Mouse (Mus musculus): ENCODE results near the gene Gm6525. TPM values are rescaled to one million over a fixed set of nuclear protein-coding genes. Genes with fewer than 3 reads are reported as not detected.

The Gm6525 gene
- total and polyA plus RNA-seq, 3 experiments: 0.17 to 0.71 (median 0.31) TPM

GRCm38 (mm10) chr3:84177834-84178233 lies 3.9 kb downstream of the Gm6525 start:
- no peak overlapping the region for H3K4me3 ChIP-seq (replicated peaks in 1 of 3; ENCODE audit: low read depth in 2 of 3, low read length in 2 of 3, poor library complexity in 1 of 3)
- H3K27me3 ChIP-seq (replicated peaks): no peaks in the 10 kb centered on the region
- H3K79me2 ChIP-seq (replicated peaks; ENCODE audit: control insufficient read depth, extremely low read depth, insufficient read depth, poor library complexity, severe bottlenecking): no peaks in the 10 kb centered on the region
- H3K4me1 ChIP-seq (ENCODE audit: control insufficient read depth in 1 of 2, insufficient read depth in 2 of 2): peaks cover 2 to 15% of the 10 kb centered on the region in 2 experiments
- peaks cover 0 to 2% of the 10 kb centered on the region in 2 experiments for H3K36me3 ChIP-seq (replicated peaks in 1 of 2; ENCODE audit: control insufficient read depth in 1 of 2, insufficient read depth in 1 of 2, low read length in 1 of 2)
- no peak overlapping the region for H3K27ac ChIP-seq (ENCODE audit: insufficient read depth, low read depth)
- H3K9me3 ChIP-seq (replicated peaks; ENCODE audit: low read length): no peaks in the 10 kb centered on the region
- H3K9ac ChIP-seq (ENCODE audit: insufficient read depth, low read depth): no peak overlapping the region
- DNase-seq (ENCODE audit: extremely low read depth): no peak
- dilution Hi-C loops (cut with MboI; ENCODE audit: extremely low pct_ligation_motif_present, extremely low pct_unique_long_range_greater_than_20kb, low sequenced_read_pairs): no loop called here
- in situ Hi-C loops (cut with MboI; ENCODE audit: low pct_ligation_motif_present, low pct_unique_long_range_greater_than_20kb, low sequenced_read_pairs): no loop called here
- TF ChIP-seq ETS1 (conservative IDR thresholded peaks at IDR 0.05; ENCODE audit: low read depth, low read length): no peak
- no peak for TF ChIP-seq POLR2AphosphoS2 (IDR thresholded peaks at IDR 0.05; ENCODE audit: low read depth, low read length)
- no peak for TF ChIP-seq MEF2A (IDR thresholded peaks at IDR 0.05; ENCODE audit: borderline replicate concordance, low read depth, low read length)
- no peak for TF ChIP-seq CTCF (conservative IDR thresholded peaks at IDR 0.05 in 1 of 2, IDR thresholded peaks at IDR 0.05 in 1 of 2; ENCODE audit: low read depth in 2 of 2, low read length in 2 of 2)
- no peak for TF ChIP-seq ZNF384 (IDR thresholded peaks at IDR 0.05; ENCODE audit: low read depth, low read length)
- TF ChIP-seq USF1 (IDR thresholded peaks at IDR 0.05; ENCODE audit: low read depth, low read length): no peak
- TF ChIP-seq GABPA (IDR thresholded peaks at IDR 0.05; ENCODE audit: insufficient replicate concordance, low read depth, low read length): no peak
- no peak overlapping the region for H3K4me2 ChIP-seq (ENCODE audit: insufficient read depth, low read depth, poor library complexity, severe bottlenecking)

GRCm38 (mm10) chr3:84180304-84180703 lies 6.4 kb downstream of the Gm6525 start:
- in situ Hi-C loops (cut with MboI; ENCODE audit: low pct_ligation_motif_present, low pct_unique_long_range_greater_than_20kb, low sequenced_read_pairs) (loop anchor here (5.0 kb wide), 1 partner anchor 37 kb away; no protein-coding TSS in a partner anchor), dilution Hi-C loops (cut with MboI; ENCODE audit: extremely low pct_ligation_motif_present, extremely low pct_unique_long_range_greater_than_20kb, low sequenced_read_pairs) (no loop called here)
- no peaks in the 10 kb centered on the region for H3K9me3 ChIP-seq (replicated peaks; ENCODE audit: low read length)
- no peak for TF ChIP-seq MAX (IDR thresholded peaks at IDR 0.05; ENCODE audit: low read length)
- no peak for TF ChIP-seq NELFE (IDR thresholded peaks at IDR 0.05; ENCODE audit: low read depth, low read length)
- TF ChIP-seq ZKSCAN1 (IDR thresholded peaks at IDR 0.05; ENCODE audit: borderline replicate concordance, low read depth, low read length): no peak
- no peak for TF ChIP-seq UBTF (IDR thresholded peaks at IDR 0.05; ENCODE audit: low read depth, low read length)
- no peak overlapping the region for H3K4me3 ChIP-seq (replicated peaks in 1 of 3; ENCODE audit: low read depth in 2 of 3, low read length in 2 of 3, poor library complexity in 1 of 3)
- no peak overlapping the region for H3K4me2 ChIP-seq (ENCODE audit: insufficient read depth, low read depth, poor library complexity, severe bottlenecking)
- H3K4me1 ChIP-seq (ENCODE audit: control insufficient read depth in 1 of 2, insufficient read depth in 2 of 2): peaks cover 2 to 15% of the 10 kb centered on the region in 2 experiments
- no peaks in the 10 kb centered on the region for H3K79me2 ChIP-seq (replicated peaks; ENCODE audit: control insufficient read depth, extremely low read depth, insufficient read depth, poor library complexity, severe bottlenecking)
- no peak overlapping the region for H3K27ac ChIP-seq (ENCODE audit: insufficient read depth, low read depth)
- peaks cover 0 to 2% of the 10 kb centered on the region in 2 experiments for H3K36me3 ChIP-seq (replicated peaks in 1 of 2; ENCODE audit: control insufficient read depth in 1 of 2, insufficient read depth in 1 of 2, low read length in 1 of 2)
- no peak overlapping the region for H3K9ac ChIP-seq (ENCODE audit: insufficient read depth, low read depth)
- H3K27me3 ChIP-seq (replicated peaks): no peaks in the 10 kb centered on the region
- DNase-seq (ENCODE audit: extremely low read depth): no peak

GRCm38 (mm10) chr3:84181102-84181501 lies 7.2 kb downstream of the Gm6525 start:
- dilution Hi-C loops (cut with MboI; ENCODE audit: extremely low pct_ligation_motif_present, extremely low pct_unique_long_range_greater_than_20kb, low sequenced_read_pairs): no loop called here

More at GRCm38 (mm10) chr3:84181102-84181501, 7.2 kb downstream of the Gm6525 start:
- H3K36me3 ChIP-seq (replicated peaks in 1 of 2; ENCODE audit: control insufficient read depth in 1 of 2, insufficient read depth in 1 of 2, low read length in 1 of 2): peaks cover 0 to 2% of the 10 kb centered on the region in 2 experiments
- H3K27ac ChIP-seq (ENCODE audit: insufficient read depth, low read depth): no peak overlapping the region
- H3K79me2 ChIP-seq (replicated peaks; ENCODE audit: control insufficient read depth, extremely low read depth, insufficient read depth, poor library complexity, severe bottlenecking): no peaks in the 10 kb centered on the region
- in situ Hi-C loops (cut with MboI; ENCODE audit: low pct_ligation_motif_present, low pct_unique_long_range_greater_than_20kb, low sequenced_read_pairs): loop anchor here (5.0 kb wide), 1 partner anchor 36 kb away; no protein-coding TSS in a partner anchor
- no peak for DNase-seq (ENCODE audit: extremely low read depth)
- TF ChIP-seq ZC3H11A (IDR thresholded peaks at IDR 0.05; ENCODE audit: low read depth, low read length): no peak
- TF ChIP-seq CTCF (conservative IDR thresholded peaks at IDR 0.05 in 1 of 2, IDR thresholded peaks at IDR 0.05 in 1 of 2; ENCODE audit: low read depth in 2 of 2, low read length in 2 of 2): no peak
- TF ChIP-seq POLR2AphosphoS2 (IDR thresholded peaks at IDR 0.05; ENCODE audit: low read depth, low read length): no peak
- no peak for TF ChIP-seq ZNF384 (IDR thresholded peaks at IDR 0.05; ENCODE audit: low read depth, low read length)
- no peak for TF ChIP-seq ETS1 (conservative IDR thresholded peaks at IDR 0.05; ENCODE audit: low read depth, low read length)
- TF ChIP-seq GABPA (IDR thresholded peaks at IDR 0.05; ENCODE audit: insufficient replicate concordance, low read depth, low read length): no peak
- no peak for TF ChIP-seq CHD2 (IDR thresholded peaks at IDR 0.05; ENCODE audit: low read length)
- no peak for TF ChIP-seq UBTF (IDR thresholded peaks at IDR 0.05; ENCODE audit: low read depth, low read length)
- no peak for TF ChIP-seq HCFC1 (IDR thresholded peaks at IDR 0.05; ENCODE audit: low read depth, low read length)
- TF ChIP-seq USF1 (IDR thresholded peaks at IDR 0.05; ENCODE audit: low read depth, low read length): no peak
- TF ChIP-seq TCF12 (IDR thresholded peaks at IDR 0.05; ENCODE audit: low read depth, low read length): no peak
- no peak for TF ChIP-seq JUN (IDR thresholded peaks at IDR 0.05; ENCODE audit: insufficient read depth, low read depth, low read length)
- TF ChIP-seq NRF1 (IDR thresholded peaks at IDR 0.05; ENCODE audit: low read depth, low read length): no peak
- no peak for TF ChIP-seq PAX5 (IDR thresholded peaks at IDR 0.05; ENCODE audit: low read length)
- TF ChIP-seq RAD21 (IDR thresholded peaks at IDR 0.05; ENCODE audit: low read depth, low read length): no peak
- no peak for TF ChIP-seq MAFK (IDR thresholded peaks at IDR 0.05; ENCODE audit: insufficient replicate concordance, low read length)
- no peak for TF ChIP-seq RCOR1 (conservative IDR thresholded peaks at IDR 0.05; ENCODE audit: low read depth, low read length)
- TF ChIP-seq E2F4 (IDR thresholded peaks at IDR 0.05; ENCODE audit: insufficient replicate concordance, low read depth, low read length): no peak
- no peak for TF ChIP-seq ZKSCAN1 (IDR thresholded peaks at IDR 0.05; ENCODE audit: borderline replicate concordance, low read depth, low read length)
- TF ChIP-seq POLR2A (IDR thresholded peaks at IDR 0.05; ENCODE audit: low read depth, low read length): no peak
- H3K9me3 ChIP-seq (replicated peaks; ENCODE audit: low read length): no peaks in the 10 kb centered on the region
- H3K27me3 ChIP-seq (replicated peaks): no peaks in the 10 kb centered on the region
- no peak overlapping the region for H3K4me2 ChIP-seq (ENCODE audit: insufficient read depth, low read depth, poor library complexity, severe bottlenecking)
- peaks cover 0 to 7% of the 10 kb centered on the region in 2 experiments; a peak in 3 of 4 replicates for H3K4me1 ChIP-seq (ENCODE audit: control insufficient read depth in 1 of 2, insufficient read depth in 2 of 2)
- no peak overlapping the region for H3K4me3 ChIP-seq (replicated peaks in 1 of 3; ENCODE audit: low read depth in 2 of 3, low read length in 2 of 3, poor library complexity in 1 of 3)
- H3K9ac ChIP-seq (ENCODE audit: insufficient read depth, low read depth): no peak overlapping the region
